Mouse (Mus musculus): Measurements from ENCODE around the gene Cast. TPM values are rescaled to one million over a fixed set of nuclear protein-coding genes. Genes with fewer than 3 reads are reported as not detected.

Cast gene
- polyA plus RNA-seq, 1 experiment from 2014 or later = 30.7 TPM

- ATAC-seq = peak; percentile 76
- 81% methylated on average over 5 of the region's 5 CpGs for WGBS
- no peak overlapping the region for H3K9ac ChIP-seq (ENCODE audit: low read depth, low read length)
- H3K4me1 ChIP-seq (ENCODE audit: control insufficient read depth, insufficient read depth, low read length) = no peaks in the 10 kb centered on the region
- no peaks in the 10 kb centered on the region for H3K27me3 ChIP-seq (replicated peaks; ENCODE audit: control insufficient read depth, insufficient read depth, low read length)
- no peak overlapping the region for H3K27ac ChIP-seq (ENCODE audit: low read length)
- H3K9me3 ChIP-seq (ENCODE audit: control insufficient read depth, low read length) = no peaks in the 10 kb centered on the region
- H3K4me2 ChIP-seq (ENCODE audit: low read depth, low read length) = no peak overlapping the region
- no peaks in the 10 kb centered on the region for H3K36me3 ChIP-seq (ENCODE audit: control insufficient read depth, insufficient read depth, low read length)
- no peak overlapping the region for H3K4me3 ChIP-seq (ENCODE audit: low read length)
Measured at GRCm38 (mm10) chr13:74735834-74736233, 72.8 kb downstream of the Cast start.

DNA sequence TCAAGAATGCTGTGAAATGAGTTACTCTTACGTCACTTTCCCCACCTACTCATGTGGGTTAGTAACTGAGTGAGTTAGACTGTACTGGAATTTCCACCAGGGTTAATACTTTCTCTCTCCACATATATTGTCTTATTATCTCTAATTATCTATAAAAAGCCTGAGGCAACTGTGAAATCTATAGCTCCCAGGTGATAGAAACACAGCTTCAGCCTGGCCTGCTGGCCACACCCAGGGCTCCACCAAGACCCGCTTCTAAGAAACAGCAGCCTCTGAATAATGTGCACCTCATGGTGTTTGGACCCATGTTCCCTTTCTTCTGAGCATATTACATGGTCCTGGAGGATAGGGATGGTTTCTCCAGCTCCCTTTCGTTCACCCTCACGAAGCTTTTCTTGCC, 74.9 kb downstream of the Cast start:
- Histone ChIP-seq H3K27me3 (replicated peaks; ENCODE audit: control insufficient read depth, insufficient read depth, low read length) (no peaks in the 10 kb centered on the region), H3K4me3 (ENCODE audit: low read length) (no peak overlapping the region), H3K9me3 (ENCODE audit: control insufficient read depth, low read length) (no peaks in the 10 kb centered on the region), H3K4me1 (ENCODE audit: control insufficient read depth, insufficient read depth, low read length) (no peaks in the 10 kb centered on the region), H3K9ac (ENCODE audit: low read depth, low read length) (no peak overlapping the region), H3K4me2 (ENCODE audit: low read depth, low read length) (no peak overlapping the region), H3K36me3 (ENCODE audit: control insufficient read depth, insufficient read depth, low read length) (no peaks in the 10 kb centered on the region), H3K27ac (ENCODE audit: low read length) (no peak overlapping the region)
- no peak for ATAC-seq
- WGBS = 93% methylated on average over 4 of the region's 4 CpGs

DNA sequence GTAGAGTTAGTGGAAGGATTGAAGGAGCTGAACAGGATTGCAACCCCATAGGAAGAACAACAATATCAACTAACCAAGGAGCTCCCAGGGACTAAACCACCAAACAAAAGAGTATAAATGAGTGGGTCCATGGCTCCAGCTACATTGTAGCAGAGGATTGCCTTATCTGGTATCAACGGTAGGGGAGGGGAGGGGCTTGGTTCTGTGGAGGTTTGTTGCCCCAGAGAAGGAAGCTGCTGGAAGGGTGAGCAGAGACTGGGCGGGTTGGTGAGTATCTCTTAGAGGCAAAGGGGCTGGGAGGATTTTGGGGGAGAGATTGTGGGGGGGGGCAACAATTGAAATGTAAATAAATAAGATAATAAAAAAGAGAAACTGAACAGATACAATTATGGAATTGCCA, 89.6 kb downstream of the Cast start:
- WGBS = 82% methylated on average over 2 of the region's 2 CpGs
- Histone ChIP-seq H3K9me3 (ENCODE audit: control insufficient read depth, low read length) (no peaks in the 10 kb centered on the region), H3K4me1 (ENCODE audit: control insufficient read depth, insufficient read depth, low read length) (no peaks in the 10 kb centered on the region), H3K36me3 (ENCODE audit: control insufficient read depth, insufficient read depth, low read length) (peaks cover 3% of the 10 kb centered on the region; the same call in 1 of the 2 replicates), H3K9ac (ENCODE audit: low read depth, low read length) (no peak overlapping the region), H3K4me3 (ENCODE audit: low read length) (no peak overlapping the region), H3K27me3 (replicated peaks; ENCODE audit: control insufficient read depth, insufficient read depth, low read length) (no peaks in the 10 kb centered on the region), H3K4me2 (ENCODE audit: low read depth, low read length) (no peak overlapping the region), H3K27ac (ENCODE audit: low read length) (no peak overlapping the region)
- ATAC-seq = no peak

- H3K4me1 ChIP-seq (ENCODE audit: control insufficient read depth, insufficient read depth, low read length) = no peaks in the 10 kb centered on the region
- no peak overlapping the region for H3K4me3 ChIP-seq (ENCODE audit: low read length)
- H3K27me3 ChIP-seq (replicated peaks; ENCODE audit: control insufficient read depth, insufficient read depth, low read length) = no peaks in the 10 kb centered on the region
- H3K27ac ChIP-seq (ENCODE audit: low read length) = no peak overlapping the region
- no peak for ATAC-seq
- no peaks in the 10 kb centered on the region; the same call in 1 of the 2 replicates for H3K36me3 ChIP-seq (ENCODE audit: control insufficient read depth, insufficient read depth, low read length)
- H3K9me3 ChIP-seq (ENCODE audit: control insufficient read depth, low read length) = no peaks in the 10 kb centered on the region
- H3K4me2 ChIP-seq (ENCODE audit: low read depth, low read length) = no peak overlapping the region
- 54% methylated on average over 3 of the region's 3 CpGs for WGBS
- no peak overlapping the region for H3K9ac ChIP-seq (ENCODE audit: low read depth, low read length)
Measured at GRCm38 (mm10) chr13:74696225-74696624, 112.4 kb downstream of the Cast start.

- Histone ChIP-seq H3K4me1 (ENCODE audit: control insufficient read depth, insufficient read depth, low read length) (no peaks in the 10 kb centered on the region), H3K9me3 (ENCODE audit: control insufficient read depth, low read length) (no peaks in the 10 kb centered on the region), H3K27me3 (replicated peaks; ENCODE audit: control insufficient read depth, insufficient read depth, low read length) (no peaks in the 10 kb centered on the region), H3K36me3 (ENCODE audit: control insufficient read depth, insufficient read depth, low read length) (no peaks in the 10 kb centered on the region; the same call in 1 of the 2 replicates), H3K9ac (ENCODE audit: low read depth, low read length) (no peak overlapping the region), H3K27ac (ENCODE audit: low read length) (no peak overlapping the region), H3K4me2 (ENCODE audit: low read depth, low read length) (no peak overlapping the region), H3K4me3 (ENCODE audit: low read length) (no peak overlapping the region)
- 80% methylated on average over 5 of the region's 5 CpGs for WGBS
- peak; percentile 88 for ATAC-seq
Measured at GRCm38 (mm10) chr13:74695497-74696193, 113.0 kb downstream of the Cast start.

Other genes starting within 250 kb of the Cast start
- gene Erap1, start 169.2 kb downstream of the Cast start, polyA plus RNA-seq (2015; fragmentation: Nextera tagmentation; extraction: Ambion mirVana) = 38.1 and 41.2 TPM in 2 replicates